7 mouse cellular contexts compared by ENCODE assay signal in genomic region chr2:151544673-151545072, GRCm38 (mm10). TPM values are rescaled to one million over a fixed set of nuclear protein-coding genes. Genes with fewer than 3 reads are reported as not detected.
DNase-seq lines count a peak whose midpoint lies in the region; ATAC-seq lines count a peak whose summit lies in the region.

No protein-coding gene starts in this region.

- no peak overlapping the region; the same call in 1 of the 2 replicates for H3K9ac ChIP-seq in lung, embryonic 15.5 days
- H3K9ac ChIP-seq in forebrain, embryonic 15.5 days (replicated peaks), result 0 out of 2 replicates have a peak overlapping the region, but pooled peaks have one; percentile 20

- no peak for ATAC-seq in lung, embryonic 15.5 days (ENCODE audit: borderline replicate concordance, extremely low read depth, low FRiP score, low TSS enrichment)
- ATAC-seq in forebrain, embryonic 15.5 days (replicated peaks), result no peak
- no peak for ATAC-seq in frontal cortex, adult (ENCODE audit: low TSS enrichment)

- no peaks in the 10 kb centered on the region for H3K27me3 ChIP-seq in lung, embryonic 15.5 days
- H3K27me3 ChIP-seq in forebrain, embryonic 15.5 days, result no peaks in the 10 kb centered on the region

- no peak overlapping the region for H3K27ac ChIP-seq in lung, embryonic 15.5 days
- H3K27ac ChIP-seq in forebrain, embryonic 15.5 days (replicated peaks), result no peak overlapping the region; the same call in 1 of the 2 replicates

- H3K9me3 ChIP-seq in lung, embryonic 15.5 days, result no peaks in the 10 kb centered on the region
- no peaks in the 10 kb centered on the region for H3K9me3 ChIP-seq in forebrain, embryonic 15.5 days

- DNase-seq in lung, postnatal 25 days (ENCODE audit: low spot score), result no peak
- DNase-seq in layer of hippocampus, adult 8-10 months (ENCODE audit: low spot score in 2 of 2), result peak; percentile 55 to 59
- DNase-seq in telencephalon, adult 2 months (ENCODE audit: low read depth, low spot score), result peak; percentile 73
- DNase-seq in gastrocnemius, adult 8-10 months (ENCODE audit: low spot score in 2 of 2), result no peak

- H3K4me1 ChIP-seq in lung, embryonic 15.5 days, result peaks cover 38% of the 10 kb centered on the region
- peaks cover 45% of the 10 kb centered on the region for H3K4me1 ChIP-seq in forebrain, embryonic 15.5 days

- H3K36me3 ChIP-seq in lung, embryonic 15.5 days, result peaks cover 46% of the 10 kb centered on the region
- peaks cover 27% of the 10 kb centered on the region for H3K36me3 ChIP-seq in forebrain, embryonic 15.5 days

- H3K4me3 ChIP-seq in lung, embryonic 15.5 days, result peak overlapping the region; percentile 70
- no peak overlapping the region for H3K4me3 ChIP-seq in forebrain, embryonic 15.5 days

- 56% methylated on average over 6 of the region's 6 CpGs for WGBS in lung, embryonic 15.5 days
- WGBS in forebrain, embryonic 15.5 days, result 47% methylated on average over 6 of the region's 6 CpGs

- peak overlapping the region; percentile 65 for H3K4me2 ChIP-seq in lung, embryonic 15.5 days
- peak overlapping the region; percentile 23 for H3K4me2 ChIP-seq in forebrain, embryonic 15.5 days (replicated peaks)

RNA-seq across cellular contexts. Expression of gene Fkbp1a, which starts 2.4 kb away (rescaled TPM):
- polyA plus RNA-seq in lung, embryonic 15.5 days (2015; fragmentation: Nextera tagmentation; extraction: Ambion mirVana), result 776 and 781 TPM in 2 replicates
- 587 and 591 TPM in 2 replicates for polyA plus RNA-seq in forebrain, embryonic 15.5 days (2015; fragmentation: Nextera tagmentation; extraction: Ambion mirVana)
- 100 to 1,000 TPM; 794 to 901 (median 846) TPM for total RNA-seq in layer of hippocampus, adult 8-10 months (2022)
- total RNA-seq in gastrocnemius, adult 8-10 months (2022), result 100 to 1,000 TPM; 185 to 209 (median 194) TPM

RNA-seq across cellular contexts. Expression of gene Sdcbp2, which starts 27.7 kb away (rescaled TPM):
- 0.70 and 1.1 TPM in 2 replicates for polyA plus RNA-seq in lung, embryonic 15.5 days (2015; fragmentation: Nextera tagmentation; extraction: Ambion mirVana)
- polyA plus RNA-seq in forebrain, embryonic 15.5 days (2015; fragmentation: Nextera tagmentation; extraction: Ambion mirVana), result 0.52 and 0.64 TPM in 2 replicates
- 1 to 10 TPM; 1.4 to 2.2 (median 1.7) TPM for total RNA-seq in layer of hippocampus, adult 8-10 months (2022)
- 1 to 10 TPM in 2 of 4 experiments, under 1 TPM in 2; 0.17 to 1.1 (median 0.82) TPM for total RNA-seq in gastrocnemius, adult 8-10 months (2022)

RNA-seq across cellular contexts. Expression of gene Nsfl1c, which starts 50.7 kb away (rescaled TPM):
- polyA plus RNA-seq in lung, embryonic 15.5 days (2015; fragmentation: Nextera tagmentation; extraction: Ambion mirVana), result 227 and 235 TPM in 2 replicates
- 267 and 273 TPM in 2 replicates for polyA plus RNA-seq in forebrain, embryonic 15.5 days (2015; fragmentation: Nextera tagmentation; extraction: Ambion mirVana)
- 100 to 1,000 TPM; 151 to 161 (median 153) TPM for total RNA-seq in layer of hippocampus, adult 8-10 months (2022)
- total RNA-seq in gastrocnemius, adult 8-10 months (2022), result 10 to 100 TPM; 72.8 to 83.3 (median 76.7) TPM

Comparison
In these comparisons a context has a peak if more than half of its experiments do, and no peak if none do; other contexts are left out.
1. DNase-seq: peak in layer of hippocampus, adult 8-10 months (2 of 2) and telencephalon, adult 2 months (single experiment); none in lung, postnatal 25 days (single experiment) and gastrocnemius, adult 8-10 months (0 of 2).